Mouse (Mus musculus) heart, adult 9 months (tissue): Measurements from ENCODE around the gene Rpa3.

Source experiments
- DNase-seq, 2 experiments: peaks; one replicate each; pipeline ENCODE4 v3.0.0; 2022; ENCODE audit warnings: low spot score in 2 of 2

Gene Rpa3

GRCm38 (mm10) chr6:8209047-8209865 lies 49.7 kb downstream of the Rpa3 start, which contains the start of gene Mios:
Gene Mios (plus strand): TSS chr6:8209222.
- peak; percentile 89 to 90 for DNase-seq
